Comparison of ENCODE assay signal across 9 mouse cellular contexts in the genomic region with DNA sequence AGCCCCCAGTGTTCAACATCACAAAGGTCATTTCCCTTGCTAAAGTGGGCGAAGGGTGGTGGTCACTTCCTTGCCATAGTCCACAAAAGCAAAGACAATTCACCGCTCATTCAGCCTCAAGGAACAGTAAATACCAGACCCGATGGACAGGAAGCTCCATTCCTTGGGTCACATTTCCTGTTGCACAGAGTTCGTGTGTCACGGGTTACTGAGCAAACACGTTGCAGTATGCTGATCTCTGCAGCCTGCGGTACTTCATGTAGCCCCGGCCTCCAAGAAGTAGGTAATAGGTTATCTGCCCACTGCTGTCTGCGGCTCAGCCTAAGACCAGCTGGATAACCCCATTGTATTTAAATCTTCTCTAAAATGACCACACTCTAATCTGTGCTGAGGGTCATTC.
DNase-seq lines count a peak whose midpoint lies in the region; ATAC-seq and TF ChIP-seq lines count a peak whose summit lies in the region.
"Had no signal": no experiment of that assay in that cellular context is flagged by ENCODE, and none has a peak within 500 bp of the region (broad histone marks: within the 10 kb centered on the region; RNA-seq: fewer than 3 reads in every experiment).

No protein-coding gene starts in this region.

- H3K36me3 ChIP-seq in midbrain, embryonic 16.5 days (ENCODE audit: control insufficient read depth, insufficient read depth, low read length), result no peaks in the 10 kb centered on the region
- H3K36me3 ChIP-seq in midbrain, embryonic 11.5 days (ENCODE audit: control insufficient read depth, insufficient read depth, low read length), result no peaks in the 10 kb centered on the region
- H3K36me3 ChIP-seq in liver, postnatal 0 days (replicated peaks; ENCODE audit: insufficient read depth, low read length), result peaks cover 4% of the 10 kb centered on the region; the same call in 1 of the 2 replicates

- H3K27ac ChIP-seq in midbrain, embryonic 16.5 days (ENCODE audit: low read length), result no peak overlapping the region
- H3K27ac ChIP-seq in midbrain, embryonic 11.5 days (ENCODE audit: low read depth, low read length), result no peak overlapping the region
- peak overlapping the region; percentile 88 for H3K27ac ChIP-seq in liver, postnatal 0 days (ENCODE audit: low read depth)

- no peak for DNase-seq in midbrain, embryonic 11.5 days (ENCODE audit: low spot score, missing footprints)
- DNase-seq in kidney, adult 18-20 months, result peak; percentile 36
- peak; percentile 63 for DNase-seq in liver, postnatal 0 days
- DNase-seq in yolk sac, embryonic 10.5 days (ENCODE audit: low spot score), result peak; percentile 84
- DNase-seq in B cell, adult 2 months, result no peak
- no peak for DNase-seq in left cerebral cortex, adult 9 months (ENCODE audit: low spot score in 2 of 2)
- DNase-seq: forebrain, postnatal 0 days had no signal

- H3K4me1 ChIP-seq in midbrain, embryonic 16.5 days (ENCODE audit: control insufficient read depth, insufficient read depth, low read length), result no peaks in the 10 kb centered on the region
- no peaks in the 10 kb centered on the region for H3K4me1 ChIP-seq in midbrain, embryonic 11.5 days (ENCODE audit: control insufficient read depth, insufficient read depth, low read length)
- H3K4me1 ChIP-seq in liver, postnatal 0 days (ENCODE audit: insufficient read depth), result peaks cover 29% of the 10 kb centered on the region

- 0 out of 2 replicates have a peak, but pooled peaks have one; percentile 27 for ATAC-seq in midbrain, embryonic 16.5 days
- ATAC-seq in midbrain, embryonic 11.5 days (ENCODE audit: low FRiP score), result no peak
- peak; percentile 90 for ATAC-seq in liver, postnatal 0 days
- ATAC-seq in inflammation-experienced regulatory T-cells, adult 6 months, result no peak
- ATAC-seq: forebrain, postnatal 0 days had no signal

- H3K27me3 ChIP-seq in midbrain, embryonic 16.5 days (ENCODE audit: control insufficient read depth, insufficient read depth, low read depth, low read length), result no peaks in the 10 kb centered on the region
- H3K27me3 ChIP-seq in midbrain, embryonic 11.5 days (ENCODE audit: control insufficient read depth, insufficient read depth, low read length), result no peaks in the 10 kb centered on the region
- H3K27me3 ChIP-seq in liver, postnatal 0 days (ENCODE audit: insufficient read depth, low read length), result no peaks in the 10 kb centered on the region

- no peak overlapping the region for H3K9ac ChIP-seq in midbrain, embryonic 16.5 days (ENCODE audit: low read depth, low read length)
- H3K9ac ChIP-seq in midbrain, embryonic 11.5 days (ENCODE audit: low read length), result no peak overlapping the region
- no peak overlapping the region for H3K9ac ChIP-seq in liver, postnatal 0 days (replicated peaks)
- H3K9ac ChIP-seq: forebrain, postnatal 0 days had no signal

- H3K4me2 ChIP-seq in midbrain, embryonic 16.5 days (ENCODE audit: low read length), result no peak overlapping the region
- no peak overlapping the region for H3K4me2 ChIP-seq in midbrain, embryonic 11.5 days
- peak overlapping the region; percentile 10 for H3K4me2 ChIP-seq in liver, postnatal 0 days (ENCODE audit: low read depth, low read length)

- peak; percentile 77 for TF ChIP-seq EP300 in liver, postnatal 0 days (IDR thresholded peaks at IDR 0.05; ENCODE audit: low read depth)

- H3K4me3 ChIP-seq in midbrain, embryonic 16.5 days (ENCODE audit: low read depth, low read length), result no peak overlapping the region
- H3K4me3 ChIP-seq in midbrain, embryonic 11.5 days (ENCODE audit: low read depth, low read length), result no peak overlapping the region
- no peak overlapping the region for H3K4me3 ChIP-seq in liver, postnatal 0 days (ENCODE audit: low read depth, low read length)

- H3K9me3 ChIP-seq in midbrain, embryonic 16.5 days (replicated peaks; ENCODE audit: control insufficient read depth, low read length, poor library complexity, severe bottlenecking), result no peaks in the 10 kb centered on the region
- no peaks in the 10 kb centered on the region for H3K9me3 ChIP-seq in midbrain, embryonic 11.5 days (ENCODE audit: control insufficient read depth, low read length)
- no peaks in the 10 kb centered on the region for H3K9me3 ChIP-seq in liver, postnatal 0 days (ENCODE audit: low read length)

- WGBS in midbrain, embryonic 16.5 days, result 71% methylated on average over 9 of the region's 9 CpGs
- 66% methylated on average over 9 of the region's 9 CpGs for WGBS in midbrain, embryonic 11.5 days
- 36% methylated on average over 9 of the region's 9 CpGs for WGBS in liver, postnatal 0 days (ENCODE audit: insufficient replicate concordance)

- no peak for TF ChIP-seq CTCF in liver, postnatal 0 days (IDR thresholded peaks at IDR 0.05; ENCODE audit: low read depth)

Comparison
In these comparisons a context has a peak if more than half of its experiments do, and no peak if none do; other contexts are left out.
1. ATAC-seq: peak in midbrain, embryonic 16.5 days (single experiment) and liver, postnatal 0 days (single experiment); none in midbrain, embryonic 11.5 days (single experiment) and inflammation-experienced regulatory T-cells, adult 6 months (single experiment).
2. DNase-seq: peak in kidney, adult 18-20 months (single experiment), liver, postnatal 0 days (single experiment) and yolk sac, embryonic 10.5 days (single experiment); none in midbrain, embryonic 11.5 days (single experiment), B cell, adult 2 months (0 of 2) and left cerebral cortex, adult 9 months (0 of 2).